Mouse (Mus musculus): ENCODE measurements at regions not wholly inside any gene's neighbourhood (a gene's known extent, or its start where the extent isn't known, plus 50 kb on each side); places are given as distances from the start of the nearest gene placed in this dataset.

DNA sequence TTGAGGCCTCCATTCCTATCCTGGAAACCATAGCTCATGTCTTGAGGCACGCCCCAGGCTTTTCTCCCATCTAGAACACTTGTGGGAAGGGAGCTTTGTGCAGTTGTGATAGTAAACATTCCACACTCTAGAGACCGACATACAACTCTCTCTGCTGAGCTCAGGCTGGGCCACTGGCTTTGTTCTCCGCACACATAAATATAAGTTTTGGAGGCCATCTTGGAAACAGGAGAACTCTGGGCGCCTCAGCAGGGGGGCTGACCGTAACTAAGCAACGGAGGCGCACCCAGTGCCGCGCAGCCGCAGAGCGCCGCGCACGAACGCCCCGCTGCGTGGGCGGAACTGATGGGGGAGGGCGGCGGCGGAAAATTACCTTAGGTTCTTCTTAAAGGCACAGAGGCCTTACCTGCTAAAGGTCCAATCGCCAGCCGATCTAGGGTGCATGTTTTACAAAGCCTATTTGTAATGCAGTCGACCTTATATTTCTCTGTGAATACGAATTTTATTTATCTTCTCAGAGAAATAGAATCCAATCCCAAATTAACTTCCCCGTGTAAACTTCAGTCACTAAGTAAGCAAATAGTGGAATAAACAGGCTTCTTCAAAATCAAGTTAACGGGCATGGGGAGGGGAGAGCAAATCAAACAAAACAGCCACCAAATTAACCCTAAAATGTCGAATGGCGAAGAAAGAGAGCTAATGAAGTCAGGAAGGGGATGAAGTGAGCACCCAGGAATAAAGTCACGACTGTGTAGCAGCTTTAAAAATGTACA, 65.2 kb upstream of the Chd2 start:
- TF ChIP-seq CTCF (IDR thresholded peaks at IDR 0.05; ENCODE audit: insufficient read depth, low read depth, low read length) (no peak), POLR2A (IDR thresholded peaks at IDR 0.05; ENCODE audit: insufficient read depth, low read depth, low read length) (0 out of 2 replicates have a peak, but pooled peaks have one; percentile 23)

Measured in olfactory bulb, adult 2 months (tissue).